Mouse (Mus musculus): ENCODE data around the gene Apbb2. TPM values are rescaled to one million over a fixed set of nuclear protein-coding genes. Genes with fewer than 3 reads are reported as not detected.
A peak's percentile ranks its signal among the peaks of the same experiment; 100 is the strongest.

Apbb2 gene
- polyA plus RNA-seq, 1 experiment from 2014 or later = 38.5 TPM

GRCm38 (mm10) chr5:66505071-66505470, 113.5 kb downstream of the Apbb2 start:
- Histone ChIP-seq H3K4me2 (ENCODE audit: low read depth, severe bottlenecking) (no peak overlapping the region), H3K4me3 (ENCODE audit: low read depth, low read length) (no peak overlapping the region), H3K4me1 (ENCODE audit: control insufficient read depth, insufficient read depth, low read length) (peaks cover 9% of the 10 kb centered on the region), H3K9ac (ENCODE audit: low read length) (no peak overlapping the region), H3K9me3 (ENCODE audit: control insufficient read depth, low read length) (no peaks in the 10 kb centered on the region), H3K36me3 (ENCODE audit: control insufficient read depth, insufficient read depth, low read length) (no peaks in the 10 kb centered on the region), H3K27ac (replicated peaks; ENCODE audit: low read depth, low read length) (no peak overlapping the region), H3K27me3 (ENCODE audit: control insufficient read depth, insufficient read depth, low read length) (no peaks in the 10 kb centered on the region)
- DNase-seq (ENCODE audit: low spot score) (no peak), ATAC-seq (ENCODE audit: insufficient number of reproducible peaks, low FRiP score, low TSS enrichment, low read depth) (no peak)
- WGBS = 76% methylated on average over 1 of the region's 1 CpGs

- ATAC-seq (ENCODE audit: insufficient number of reproducible peaks, low FRiP score, low TSS enrichment, low read depth) (no peak), DNase-seq (ENCODE audit: low spot score) (no peak)
- Histone ChIP-seq H3K27ac (replicated peaks; ENCODE audit: low read depth, low read length) (no peak overlapping the region), H3K9me3 (ENCODE audit: control insufficient read depth, low read length) (no peaks in the 10 kb centered on the region), H3K9ac (ENCODE audit: low read length) (no peak overlapping the region), H3K4me3 (ENCODE audit: low read depth, low read length) (no peak overlapping the region), H3K4me2 (ENCODE audit: low read depth, severe bottlenecking) (no peak overlapping the region), H3K27me3 (ENCODE audit: control insufficient read depth, insufficient read depth, low read length) (no peaks in the 10 kb centered on the region), H3K4me1 (ENCODE audit: control insufficient read depth, insufficient read depth, low read length) (peaks cover 9% of the 10 kb centered on the region), H3K36me3 (ENCODE audit: control insufficient read depth, insufficient read depth, low read length) (no peaks in the 10 kb centered on the region)
- WGBS = 83% methylated on average over 6 of the region's 6 CpGs
Measured at GRCm38 (mm10) chr5:66504434-66504747, 114.2 kb downstream of the Apbb2 start.

GRCm38 (mm10) chr5:66503557-66504433, 114.8 kb downstream of the Apbb2 start:
- ATAC-seq (ENCODE audit: insufficient number of reproducible peaks, low FRiP score, low TSS enrichment, low read depth) = peak; percentile 26; the same call in 1 of the 2 replicates

DNA sequence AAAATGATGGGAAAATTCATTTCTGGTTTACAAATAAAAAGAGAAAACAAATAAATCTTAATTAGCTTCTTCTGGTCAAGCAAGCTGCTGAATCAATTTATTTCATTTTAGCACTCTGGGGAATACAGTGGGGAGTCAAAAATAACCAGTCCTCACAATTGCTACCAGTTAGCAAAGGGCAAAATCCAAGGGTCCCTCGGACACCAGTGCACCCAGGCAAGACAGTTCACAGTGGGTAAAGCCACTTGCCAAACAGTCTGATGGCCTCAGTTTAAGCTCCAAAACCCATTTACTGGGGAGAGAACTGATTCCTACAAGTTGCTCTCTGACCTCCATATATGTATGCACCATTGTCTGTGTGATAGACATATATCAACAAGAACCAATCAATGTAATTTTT, 115.6 kb downstream of the Apbb2 start:
- no peak for ATAC-seq (ENCODE audit: insufficient number of reproducible peaks, low FRiP score, low TSS enrichment, low read depth)
- no peaks in the 10 kb centered on the region for H3K9me3 ChIP-seq (ENCODE audit: control insufficient read depth, low read length)
- no peak overlapping the region for H3K4me2 ChIP-seq (ENCODE audit: low read depth, severe bottlenecking)
- 94% methylated on average over 1 of the region's 1 CpGs for WGBS
- H3K27me3 ChIP-seq (ENCODE audit: control insufficient read depth, insufficient read depth, low read length) = no peaks in the 10 kb centered on the region
- no peak overlapping the region for H3K27ac ChIP-seq (replicated peaks; ENCODE audit: low read depth, low read length)
- no peak overlapping the region for H3K9ac ChIP-seq (ENCODE audit: low read length)
- peaks cover 11% of the 10 kb centered on the region for H3K4me1 ChIP-seq (ENCODE audit: control insufficient read depth, insufficient read depth, low read length)
- DNase-seq (ENCODE audit: low spot score) = no peak
- no peaks in the 10 kb centered on the region for H3K36me3 ChIP-seq (ENCODE audit: control insufficient read depth, insufficient read depth, low read length)
- H3K4me3 ChIP-seq (ENCODE audit: low read depth, low read length) = no peak overlapping the region

More at GRCm38 (mm10) chr5:66503557-66504433, 114.8 kb downstream of the Apbb2 start:
- H3K4me1 ChIP-seq (ENCODE audit: control insufficient read depth, insufficient read depth, low read length) = peaks cover 9% of the 10 kb centered on the region
- H3K9ac ChIP-seq (ENCODE audit: low read length) = no peak overlapping the region
- H3K27ac ChIP-seq (replicated peaks; ENCODE audit: low read depth, low read length) = no peak overlapping the region; the same call in 1 of the 2 replicates
- H3K27me3 ChIP-seq (ENCODE audit: control insufficient read depth, insufficient read depth, low read length) = no peaks in the 10 kb centered on the region
- no peak overlapping the region for H3K4me3 ChIP-seq (ENCODE audit: low read depth, low read length)
- no peaks in the 10 kb centered on the region for H3K36me3 ChIP-seq (ENCODE audit: control insufficient read depth, insufficient read depth, low read length)
- WGBS = 45% methylated on average over 17 of the region's 17 CpGs
- no peak overlapping the region for H3K4me2 ChIP-seq (ENCODE audit: low read depth, severe bottlenecking)
- H3K9me3 ChIP-seq (ENCODE audit: control insufficient read depth, low read length) = no peaks in the 10 kb centered on the region
- DNase-seq (ENCODE audit: low spot score) = no peak

DNA sequence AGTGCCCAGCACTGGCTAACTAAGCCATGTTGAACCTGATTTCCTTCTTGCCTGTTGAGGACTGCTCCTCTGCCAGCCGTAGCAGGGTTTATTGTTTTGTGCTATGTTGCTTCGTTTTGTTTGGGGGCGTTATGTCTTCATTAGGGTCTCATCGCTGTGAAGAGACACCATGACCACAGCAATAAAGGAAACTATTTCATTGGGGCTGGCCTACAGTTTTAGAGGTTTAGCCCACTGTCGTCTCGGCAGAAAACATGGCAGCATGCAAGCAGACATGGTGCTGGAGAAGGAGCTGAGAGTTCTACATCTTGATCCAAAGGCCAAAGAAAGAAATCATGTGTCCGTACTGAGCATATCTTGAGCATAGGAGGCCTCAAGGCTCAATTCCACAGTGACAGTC, 119.0 kb downstream of the Apbb2 start:
- Histone ChIP-seq H3K4me3 (ENCODE audit: low read depth, low read length) (no peak overlapping the region), H3K9me3 (ENCODE audit: control insufficient read depth, low read length) (no peaks in the 10 kb centered on the region), H3K4me2 (ENCODE audit: low read depth, severe bottlenecking) (no peak overlapping the region), H3K36me3 (ENCODE audit: control insufficient read depth, insufficient read depth, low read length) (no peaks in the 10 kb centered on the region), H3K9ac (ENCODE audit: low read length) (no peak overlapping the region), H3K27me3 (ENCODE audit: control insufficient read depth, insufficient read depth, low read length) (no peaks in the 10 kb centered on the region), H3K4me1 (ENCODE audit: control insufficient read depth, insufficient read depth, low read length) (peaks cover 22% of the 10 kb centered on the region), H3K27ac (replicated peaks; ENCODE audit: low read depth, low read length) (no peak overlapping the region)
- no peak for DNase-seq (ENCODE audit: low spot score)
- no peak for ATAC-seq (ENCODE audit: insufficient number of reproducible peaks, low FRiP score, low TSS enrichment, low read depth)
- 89% methylated on average over 7 of the region's 7 CpGs for WGBS

GRCm38 (mm10) chr5:66498140-66498539, 120.4 kb downstream of the Apbb2 start:
- no peaks in the 10 kb centered on the region for H3K9me3 ChIP-seq (ENCODE audit: control insufficient read depth, low read length)
- no peak overlapping the region for H3K9ac ChIP-seq (ENCODE audit: low read length)
- no peaks in the 10 kb centered on the region for H3K27me3 ChIP-seq (ENCODE audit: control insufficient read depth, insufficient read depth, low read length)
- H3K4me1 ChIP-seq (ENCODE audit: control insufficient read depth, insufficient read depth, low read length) = peaks cover 14% of the 10 kb centered on the region
- 58% methylated on average over 1 of the region's 1 CpGs for whole genome bisulfite sequencing
- DNase-seq (ENCODE audit: low spot score) = no peak
- ATAC-seq (ENCODE audit: insufficient number of reproducible peaks, low FRiP score, low TSS enrichment, low read depth) = no peak
- H3K4me2 ChIP-seq (ENCODE audit: low read depth, severe bottlenecking) = no peak overlapping the region
- H3K4me3 ChIP-seq (ENCODE audit: low read depth, low read length) = no peak overlapping the region
- H3K36me3 ChIP-seq (ENCODE audit: control insufficient read depth, insufficient read depth, low read length) = no peaks in the 10 kb centered on the region
- no peak overlapping the region for H3K27ac ChIP-seq (replicated peaks; ENCODE audit: low read depth, low read length)

DNA sequence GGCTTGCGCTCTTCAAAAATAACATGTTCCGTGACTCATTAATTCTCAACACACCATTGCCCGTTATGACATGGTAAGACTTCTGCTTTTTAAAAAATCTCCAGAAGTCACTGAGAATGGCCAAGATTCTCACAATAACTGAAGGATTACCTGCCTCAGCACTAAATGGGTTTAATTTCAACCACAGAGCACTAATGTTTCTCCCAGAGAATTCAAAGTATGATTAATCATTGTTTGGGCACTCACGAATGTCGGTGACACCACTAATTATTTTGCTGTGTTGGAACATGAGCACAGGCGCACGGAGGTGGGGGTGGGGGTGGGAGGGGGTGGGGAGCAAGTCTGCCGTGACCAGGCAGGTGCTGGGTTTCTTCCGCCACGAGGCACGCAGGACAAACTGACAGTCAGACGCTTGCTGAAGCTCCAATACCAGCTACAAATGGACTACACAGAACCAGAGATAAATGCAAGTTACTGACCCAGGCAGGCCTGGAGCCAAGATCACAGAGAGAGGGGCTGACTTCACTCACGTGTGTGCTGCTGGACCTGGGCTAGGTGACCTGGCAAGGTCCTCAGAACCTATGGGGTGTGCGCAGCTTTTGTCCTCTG, 121.0 kb downstream of the Apbb2 start:
- H3K27ac ChIP-seq (replicated peaks; ENCODE audit: low read depth, low read length) = no peak overlapping the region; the same call in 1 of the 2 replicates
- no peaks in the 10 kb centered on the region for H3K36me3 ChIP-seq (ENCODE audit: control insufficient read depth, insufficient read depth, low read length)
- ATAC-seq (ENCODE audit: insufficient number of reproducible peaks, low FRiP score, low TSS enrichment, low read depth) (no peak), DNase-seq (ENCODE audit: low spot score) (no peak)
- no peak overlapping the region for H3K9ac ChIP-seq (ENCODE audit: low read length)
- WGBS = 48% methylated on average over 14 of the region's 14 CpGs
- no peak overlapping the region for H3K4me3 ChIP-seq (ENCODE audit: low read depth, low read length)
- H3K4me2 ChIP-seq (ENCODE audit: low read depth, severe bottlenecking) = no peak overlapping the region
- H3K4me1 ChIP-seq (ENCODE audit: control insufficient read depth, insufficient read depth, low read length) = peaks cover 14% of the 10 kb centered on the region
- no peaks in the 10 kb centered on the region for H3K9me3 ChIP-seq (ENCODE audit: control insufficient read depth, low read length)
- no peaks in the 10 kb centered on the region for H3K27me3 ChIP-seq (ENCODE audit: control insufficient read depth, insufficient read depth, low read length)

DNA sequence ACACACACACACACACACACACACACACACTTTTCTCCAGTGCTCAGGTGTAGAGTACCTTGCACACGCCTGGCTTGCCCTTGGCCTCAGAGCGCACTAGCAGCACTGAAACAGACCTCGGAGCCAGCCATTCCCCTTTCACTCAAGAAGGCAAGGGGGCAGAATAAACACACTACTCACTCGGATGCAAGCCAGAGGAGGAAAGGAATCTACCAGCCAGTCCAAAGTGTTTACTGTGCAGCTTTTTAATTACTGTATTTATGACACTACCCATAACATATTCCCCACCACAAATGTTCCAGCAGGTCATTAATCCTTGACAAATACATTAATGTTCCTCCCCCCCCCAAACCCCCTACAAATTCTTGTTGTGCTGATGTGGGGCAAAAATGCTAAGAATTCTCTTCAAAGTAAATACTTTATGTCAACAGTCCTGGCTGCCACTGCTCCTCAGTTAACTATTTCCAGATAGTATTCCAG, 121.7 kb downstream of the Apbb2 start:
- Histone ChIP-seq H3K9ac (ENCODE audit: low read length) (no peak overlapping the region), H3K27me3 (ENCODE audit: control insufficient read depth, insufficient read depth, low read length) (no peaks in the 10 kb centered on the region), H3K4me1 (ENCODE audit: control insufficient read depth, insufficient read depth, low read length) (peaks cover 14% of the 10 kb centered on the region), H3K4me3 (ENCODE audit: low read depth, low read length) (no peak overlapping the region), H3K36me3 (ENCODE audit: control insufficient read depth, insufficient read depth, low read length) (no peaks in the 10 kb centered on the region), H3K4me2 (ENCODE audit: low read depth, severe bottlenecking) (no peak overlapping the region), H3K27ac (replicated peaks; ENCODE audit: low read depth, low read length) (no peak overlapping the region; the same call in 1 of the 2 replicates), H3K9me3 (ENCODE audit: control insufficient read depth, low read length) (no peaks in the 10 kb centered on the region)
- DNase-seq (ENCODE audit: low spot score) = no peak
- WGBS = 49% methylated on average over 4 of the region's 4 CpGs
- ATAC-seq (ENCODE audit: insufficient number of reproducible peaks, low FRiP score, low TSS enrichment, low read depth) = no peak
